Mouse (Mus musculus) C2C12 (cell line): ENCODE data around the gene Pex5.

Experiments
- CTCF ChIP-seq: IDR thresholded peaks from one replicate; pipeline ENCODE4 v1.5.1; 2011; ENCODE audit not compliant: control insufficient read depth, insufficient read depth, insufficient read length
- MAX ChIP-seq: IDR thresholded peaks from one replicate; pipeline ENCODE4 v1.6.1; 2011; ENCODE audit warnings: mild to moderate bottlenecking, control low read depth
- MYOG ChIP-seq: IDR thresholded peaks from one replicate; pipeline ENCODE4 v1.6.1; 2011; ENCODE audit not compliant: control insufficient read depth, insufficient read length; ENCODE audit errors: extremely low read depth

DNA sequence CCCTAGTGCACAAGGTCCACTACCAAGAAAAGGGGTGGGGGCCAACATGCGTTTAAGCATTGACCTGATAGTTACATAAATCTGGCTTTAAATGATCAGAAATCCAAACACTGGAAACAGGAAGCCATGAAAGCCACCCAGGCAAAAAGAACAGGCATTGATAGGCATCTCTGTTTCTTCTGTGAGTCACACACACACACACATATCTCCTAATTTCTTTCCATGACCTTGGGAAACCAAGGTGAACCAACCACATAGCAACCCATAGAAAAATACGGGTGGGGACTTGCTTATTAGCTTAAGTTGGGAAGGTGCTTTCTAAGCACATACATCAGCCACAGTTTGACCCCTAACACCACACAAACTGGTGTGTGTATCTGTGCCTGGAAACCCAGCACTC is 32.5 kb upstream of the Pex5 start:
- TF ChIP-seq CTCF (no peak), MAX (no peak), MYOG (no peak)
